Mouse (Mus musculus): Measurements from ENCODE around the gene Cyp4f16. TPM values are rescaled to one million over a fixed set of nuclear protein-coding genes. Genes with fewer than 3 reads are reported as not detected.

Cyp4f16 gene
- total and polyA plus RNA-seq, 2 experiments from 2014 or later = 9.1 to 10.6 TPM

DNA sequence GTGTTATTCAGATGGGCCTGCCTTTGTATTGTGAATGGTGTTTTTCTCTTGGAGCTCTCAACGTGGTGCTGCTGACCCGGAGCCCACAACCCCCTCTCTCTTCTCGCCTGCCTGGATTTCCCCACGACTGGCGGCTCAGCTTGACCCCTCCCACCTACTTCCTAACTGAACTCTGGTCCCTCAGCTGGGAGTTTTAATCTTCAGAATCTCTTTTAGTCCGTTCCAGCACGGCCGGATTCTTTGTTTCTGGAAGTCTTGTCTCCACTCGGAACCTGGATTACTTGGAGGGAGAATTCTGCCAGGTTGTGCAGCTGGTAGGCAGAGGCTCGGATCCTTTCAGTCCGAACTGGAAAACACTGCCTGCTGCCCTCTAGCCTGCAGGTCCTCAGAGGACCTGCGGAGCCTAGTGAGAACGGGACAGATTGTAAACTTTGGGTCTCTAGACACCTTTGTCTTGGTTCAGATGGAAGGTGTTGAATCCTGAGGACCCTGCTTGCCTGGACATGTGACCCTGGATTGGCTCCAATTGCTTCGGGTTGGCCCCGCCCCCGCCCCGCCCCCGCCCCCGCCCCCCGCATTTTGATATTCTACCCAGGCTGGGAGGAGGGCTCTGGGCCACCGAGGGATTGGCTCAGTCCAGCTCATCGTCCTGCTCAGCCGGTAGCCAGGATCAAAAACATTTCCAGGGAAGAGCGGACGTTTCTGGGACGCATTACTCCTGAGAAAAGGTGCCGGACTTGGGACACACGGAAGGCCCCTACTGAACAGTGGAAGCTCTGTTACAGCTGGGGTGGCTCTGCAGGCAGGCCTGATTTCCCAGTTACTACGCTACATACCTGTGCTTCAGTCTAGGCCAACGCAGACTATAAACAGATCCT lies 30.3 kb upstream of the Cyp4f16 start, which contains the start of gene Cyp4f17:
Cyp4f17 (plus strand) TSS at position 200 of the 878 bp plus-strand sequence.
- WGBS = under 1% methylated on average over 30 of the region's 30 CpGs
- Histone ChIP-seq H3K4me3 (ENCODE audit: low read depth, low read length) (peak within 1 kb of the TSS; percentile 47), H3K4me2 (ENCODE audit: low read depth, low read length, poor library complexity, severe bottlenecking) (peak within 1 kb of the TSS; percentile 71), H3K36me3 (ENCODE audit: insufficient read depth, low read length) (no peaks in the 10 kb centered on the region), H3K9me3 (ENCODE audit: low read length) (no peaks in the 10 kb centered on the region), H3K4me1 (ENCODE audit: insufficient read depth, low read length) (peaks cover 13% of the 10 kb centered on the region; the same call in 1 of the 2 replicates), H3K9ac (replicated peaks; ENCODE audit: low read length, poor library complexity, severe bottlenecking) (peak within 1 kb of the TSS; percentile 46), H3K27ac (ENCODE audit: low read depth, low read length) (peak within 1 kb of the TSS; percentile 69), H3K27me3 (ENCODE audit: insufficient read depth, low read length) (no peaks in the 10 kb centered on the region)
- ATAC-seq (ENCODE audit: low FRiP score) (peak; percentile 88), DNase-seq (ENCODE audit: low spot score) (peak; percentile 63)
- no peak for TF ChIP-seq CTCF (IDR thresholded peaks at IDR 0.05)

- H3K27me3 ChIP-seq (ENCODE audit: insufficient read depth, low read length) = no peaks in the 10 kb centered on the region
- peak overlapping the region; percentile 69 for H3K27ac ChIP-seq (ENCODE audit: low read depth, low read length)
- peak overlapping the region; percentile 46 for H3K9ac ChIP-seq (replicated peaks; ENCODE audit: low read length, poor library complexity, severe bottlenecking)
- ATAC-seq (ENCODE audit: low FRiP score) (no peak), DNase-seq (ENCODE audit: low spot score) (no peak)
- no peaks in the 10 kb centered on the region for H3K36me3 ChIP-seq (ENCODE audit: insufficient read depth, low read length)
- H3K9me3 ChIP-seq (ENCODE audit: low read length) = no peaks in the 10 kb centered on the region
- peak overlapping the region; percentile 47 for H3K4me3 ChIP-seq (ENCODE audit: low read depth, low read length)
- 26% methylated on average over 9 of the region's 9 CpGs for WGBS
- peaks cover 13% of the 10 kb centered on the region; the same call in 1 of the 2 replicates for H3K4me1 ChIP-seq (ENCODE audit: insufficient read depth, low read length)
- TF ChIP-seq CTCF (IDR thresholded peaks at IDR 0.05) = no peak
- peak overlapping the region; percentile 71 for H3K4me2 ChIP-seq (ENCODE audit: low read depth, low read length, poor library complexity, severe bottlenecking)
Observed at GRCm38 (mm10) chr17:32506729-32507245, 29.6 kb upstream of the Cyp4f16 start.

GRCm38 (mm10) chr17:32516126-32516525 lies 20.2 kb upstream of the Cyp4f16 start:
- Histone ChIP-seq H3K4me1 (ENCODE audit: insufficient read depth, low read length) (no peaks in the 10 kb centered on the region), H3K9me3 (ENCODE audit: low read length) (no peaks in the 10 kb centered on the region), H3K27me3 (ENCODE audit: insufficient read depth, low read length) (no peaks in the 10 kb centered on the region), H3K4me2 (ENCODE audit: low read depth, low read length, poor library complexity, severe bottlenecking) (no peak overlapping the region), H3K27ac (ENCODE audit: low read depth, low read length) (no peak overlapping the region), H3K36me3 (ENCODE audit: insufficient read depth, low read length) (peaks cover 6% of the 10 kb centered on the region; the same call in 1 of the 2 replicates), H3K9ac (replicated peaks; ENCODE audit: low read length, poor library complexity, severe bottlenecking) (no peak overlapping the region), H3K4me3 (ENCODE audit: low read depth, low read length) (no peak overlapping the region)
- no peak for TF ChIP-seq CTCF (IDR thresholded peaks at IDR 0.05)
- WGBS = 77% methylated on average over 5 of the region's 5 CpGs
- DNase-seq (ENCODE audit: low spot score) (no peak), ATAC-seq (ENCODE audit: low FRiP score) (no peak)

- TF ChIP-seq CTCF (IDR thresholded peaks at IDR 0.05) = no peak
- H3K27me3 ChIP-seq (ENCODE audit: insufficient read depth, low read length) = no peaks in the 10 kb centered on the region
- WGBS = 94% methylated on average over 5 of the region's 5 CpGs
Observed at GRCm38 (mm10) chr17:32521981-32522380, 14.4 kb upstream of the Cyp4f16 start.

DNA sequence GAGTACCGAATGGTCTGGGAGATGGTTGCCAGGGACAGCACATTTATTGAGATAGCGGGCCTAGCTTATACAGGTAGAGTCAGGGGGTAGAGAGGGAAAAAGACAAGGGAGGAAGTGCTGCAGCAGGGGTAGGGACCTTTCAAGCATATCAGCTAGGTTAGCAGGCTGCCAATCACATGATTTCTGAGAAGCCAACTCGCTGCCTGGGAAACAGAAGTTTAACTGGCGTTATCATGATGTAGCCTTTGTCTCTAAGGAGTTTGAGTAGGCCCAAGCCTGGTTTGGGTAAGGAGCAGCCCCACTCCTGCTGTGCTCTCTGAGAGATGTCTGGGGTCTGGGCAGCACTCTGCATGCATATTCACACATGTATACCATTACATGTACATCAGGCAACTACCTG lies 14.0 kb upstream of the Cyp4f16 start:
- H3K4me2 ChIP-seq (ENCODE audit: low read depth, low read length, poor library complexity, severe bottlenecking) = no peak overlapping the region
- no peak overlapping the region for H3K9ac ChIP-seq (replicated peaks; ENCODE audit: low read length, poor library complexity, severe bottlenecking)
- DNase-seq (ENCODE audit: low spot score) = no peak
- peaks cover 24% of the 10 kb centered on the region for H3K36me3 ChIP-seq (ENCODE audit: insufficient read depth, low read length)
- 85% methylated on average over 4 of the region's 4 CpGs for WGBS
- no peaks in the 10 kb centered on the region for H3K27me3 ChIP-seq (ENCODE audit: insufficient read depth, low read length)
- no peaks in the 10 kb centered on the region for H3K4me1 ChIP-seq (ENCODE audit: insufficient read depth, low read length)
- H3K27ac ChIP-seq (ENCODE audit: low read depth, low read length) = no peak overlapping the region
- H3K4me3 ChIP-seq (ENCODE audit: low read depth, low read length) = no peak overlapping the region
- TF ChIP-seq CTCF (IDR thresholded peaks at IDR 0.05) = no peak
- ATAC-seq (ENCODE audit: low FRiP score) = no peak
- no peaks in the 10 kb centered on the region for H3K9me3 ChIP-seq (ENCODE audit: low read length)

More at GRCm38 (mm10) chr17:32521981-32522380, 14.4 kb upstream of the Cyp4f16 start:
- ATAC-seq (ENCODE audit: low FRiP score) (no peak), DNase-seq (ENCODE audit: low spot score) (no peak)
- H3K36me3 ChIP-seq (ENCODE audit: insufficient read depth, low read length) = peaks cover 24% of the 10 kb centered on the region
- H3K9me3 ChIP-seq (ENCODE audit: low read length) = no peaks in the 10 kb centered on the region
- H3K9ac ChIP-seq (replicated peaks; ENCODE audit: low read length, poor library complexity, severe bottlenecking) = no peak overlapping the region
- H3K27ac ChIP-seq (ENCODE audit: low read depth, low read length) = no peak overlapping the region
- no peak overlapping the region for H3K4me3 ChIP-seq (ENCODE audit: low read depth, low read length)
- no peaks in the 10 kb centered on the region for H3K4me1 ChIP-seq (ENCODE audit: insufficient read depth, low read length)
- no peak overlapping the region for H3K4me2 ChIP-seq (ENCODE audit: low read depth, low read length, poor library complexity, severe bottlenecking)

GRCm38 (mm10) chr17:32522816-32523215 lies 13.5 kb upstream of the Cyp4f16 start:
- H3K36me3 ChIP-seq (ENCODE audit: insufficient read depth, low read length) = peaks cover 27% of the 10 kb centered on the region
- no peak overlapping the region for H3K4me2 ChIP-seq (ENCODE audit: low read depth, low read length, poor library complexity, severe bottlenecking)
- no peak overlapping the region for H3K4me3 ChIP-seq (ENCODE audit: low read depth, low read length)
- no peak for DNase-seq (ENCODE audit: low spot score)
- H3K4me1 ChIP-seq (ENCODE audit: insufficient read depth, low read length) = no peaks in the 10 kb centered on the region
- ATAC-seq (ENCODE audit: low FRiP score) = no peak
- H3K9ac ChIP-seq (replicated peaks; ENCODE audit: low read length, poor library complexity, severe bottlenecking) = no peak overlapping the region
- H3K27ac ChIP-seq (ENCODE audit: low read depth, low read length) = no peak overlapping the region
- no peaks in the 10 kb centered on the region for H3K27me3 ChIP-seq (ENCODE audit: insufficient read depth, low read length)
- H3K9me3 ChIP-seq (ENCODE audit: low read length) = no peaks in the 10 kb centered on the region
- TF ChIP-seq CTCF (IDR thresholded peaks at IDR 0.05) = no peak
- 95% methylated on average over 5 of the region's 5 CpGs for WGBS

Measured in midbrain, postnatal 0 days (tissue).